ENCODE assay signal across 9 mouse cellular contexts in genomic region chr3:65174564-65174963, GRCm38 (mm10).
DNase-seq lines count a peak whose midpoint lies in the region; TF ChIP-seq lines count a peak whose summit lies in the region.
"Had no signal": no experiment of that assay in that cellular context is flagged by ENCODE, and none has a peak within 500 bp of the region (broad histone marks: within the 10 kb centered on the region; RNA-seq: fewer than 3 reads in every experiment).

No protein-coding gene starts in this region.

- no peak for TF ChIP-seq POLR2A in lung, adult 2 months (IDR thresholded peaks at IDR 0.05; ENCODE audit: borderline replicate concordance, extremely low read depth, low read depth, low read length)

- no peaks in the 10 kb centered on the region for H3K4me1 ChIP-seq in lung, adult 2 months (ENCODE audit: control insufficient read depth, insufficient read depth, low read length)

- H3K27ac ChIP-seq in gastrocnemius, adult 2 months = no peak overlapping the region
- H3K27ac ChIP-seq: liver, embryonic 14.5 days had no signal

- DNase-seq in gastrocnemius, adult 2 months = peak; percentile 29
- DNase-seq in gastrocnemius, postnatal 36 days = no peak
- peak; percentile 13 for DNase-seq in Muller cell, postnatal 12 days (ENCODE audit: inconsistent ontology term)
- DNase-seq in cerebellum, postnatal 10 days = peak; percentile 59 to 76
- peak; percentile 33 to 55 for DNase-seq in left cerebral cortex, postnatal 14 days (ENCODE audit: low spot score in 2 of 2)
- DNase-seq in B cell, adult 2 months = no peak
- DNase-seq in adipocyte (ENCODE audit: low spot score) = no peak
- no peak for DNase-seq in lung, adult 2 months

- WGBS in lung, adult 2 months = 69% methylated on average over 12 of the region's 12 CpGs

- TF ChIP-seq CTCF in gastrocnemius, adult 2 months (IDR thresholded peaks at IDR 0.05) = no peak
- no peak for TF ChIP-seq CTCF in lung, adult 2 months (IDR thresholded peaks at IDR 0.05; ENCODE audit: insufficient read depth, low read length)

- no peak overlapping the region for H3K4me3 ChIP-seq in gastrocnemius, adult 2 months
- H3K4me3 ChIP-seq in lung, adult 2 months (replicated peaks; ENCODE audit: extremely low read depth, low read depth, low read length) = no peak overlapping the region

- intact Hi-C loops in gastrocnemius, adult 2 months (cut with DNase I) = no loop called here
- intact Hi-C loops in gastrocnemius, postnatal 36 days (cut with DNase I) = no loop called here
- intact Hi-C loops in left cerebral cortex, postnatal 14 days (cut with DNase I) = no loop called here

Comparison
In these comparisons a context has a peak if more than half of its experiments do, and no peak if none do; other contexts are left out.
1. DNase-seq: peak in gastrocnemius, adult 2 months (single experiment), Muller cell, postnatal 12 days (single experiment), cerebellum, postnatal 10 days (2 of 2) and left cerebral cortex, postnatal 14 days (2 of 2); none in gastrocnemius, postnatal 36 days (0 of 2), B cell, adult 2 months (0 of 2), adipocyte (single experiment) and lung, adult 2 months (single experiment).